Mouse (Mus musculus): ENCODE measurements around the gene Psmb5.

Psmb5 gene

DNA sequence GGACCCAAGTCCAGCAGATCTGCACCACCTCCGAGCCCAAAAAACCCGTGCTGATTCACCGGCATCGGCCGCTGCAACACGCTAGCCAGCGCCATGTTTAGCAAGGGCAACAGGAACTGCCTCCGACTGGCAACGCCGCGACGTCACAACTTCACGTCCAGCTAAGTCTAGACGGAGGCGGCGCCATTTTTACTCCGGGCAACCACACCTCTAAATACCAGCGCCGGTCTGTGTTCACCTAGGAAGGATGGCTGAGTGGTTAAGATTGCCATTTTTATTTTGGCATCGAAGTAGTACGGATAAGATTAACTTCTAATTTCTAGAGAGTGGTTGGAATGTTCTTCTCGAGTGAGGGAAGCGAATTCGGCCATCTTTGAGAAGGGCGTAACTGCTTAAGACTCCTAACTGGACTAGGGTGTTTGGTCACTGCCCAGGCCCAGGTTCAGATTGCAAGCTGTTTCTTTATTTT is at the start of gene Psmb5:
Psmb5 (minus strand) TSS at position 126 of the 469 bp plus-strand sequence.
- DNase-seq (ENCODE audit: extremely low spot score), result peak; percentile 91

DNA sequence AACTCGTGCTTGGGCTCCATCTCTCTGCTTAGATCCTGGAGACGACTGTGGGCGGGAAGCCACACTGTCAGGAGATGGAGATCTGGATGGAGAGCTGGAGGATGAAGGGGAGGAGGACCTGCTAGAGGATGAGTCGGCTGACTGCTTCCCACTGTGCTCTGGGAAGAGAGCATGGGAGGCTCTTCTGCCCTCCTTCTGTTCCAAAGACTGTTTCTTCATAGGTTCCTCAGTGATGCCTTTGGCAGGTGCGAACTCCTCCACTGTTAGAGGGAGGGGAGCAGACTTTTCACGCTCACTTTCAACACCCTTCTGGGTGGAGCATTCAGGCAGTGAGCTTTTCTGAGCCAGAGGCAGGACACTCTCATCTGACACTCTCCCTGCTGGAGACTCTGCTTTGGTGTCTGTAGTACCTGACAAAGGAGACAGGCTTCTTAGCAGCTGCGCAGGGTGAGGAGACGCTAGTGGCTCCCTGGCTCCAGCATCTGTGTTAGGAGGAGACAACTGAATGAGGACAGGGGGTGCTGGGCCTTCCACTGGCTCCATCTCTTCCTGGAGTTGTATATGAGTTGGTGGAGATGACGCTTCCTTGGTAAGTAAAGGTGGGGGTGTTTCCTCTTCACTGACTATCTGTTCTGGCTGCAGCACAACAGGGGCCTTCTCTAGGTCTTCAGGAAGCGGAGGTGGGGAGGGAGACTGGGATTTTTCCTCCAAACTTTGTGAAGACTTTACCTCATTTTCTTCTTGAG is 46.8 kb upstream of the Psmb5 start:
- DNase-seq (ENCODE audit: extremely low spot score), result no peak

DNA sequence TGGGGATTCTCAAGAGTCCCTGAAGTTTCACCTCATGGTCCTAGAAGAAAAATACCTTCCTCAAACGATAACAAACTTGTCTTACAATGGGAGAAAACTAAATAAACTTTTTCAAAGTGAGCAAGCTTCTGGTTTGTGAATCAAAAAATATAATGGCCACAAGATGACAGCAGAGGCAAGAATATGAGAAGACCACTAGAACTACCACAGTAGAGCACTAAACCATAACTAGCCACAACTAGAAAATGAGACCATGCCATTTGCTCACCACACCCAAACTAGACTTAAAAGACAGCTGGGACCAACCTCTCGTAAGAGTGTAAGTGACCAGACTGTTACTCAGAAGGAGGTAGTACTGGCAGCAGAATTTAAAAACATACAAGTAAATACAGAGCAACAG is 42.2 kb upstream of the Psmb5 start:
- no peak for DNase-seq (ENCODE audit: extremely low spot score)

DNA sequence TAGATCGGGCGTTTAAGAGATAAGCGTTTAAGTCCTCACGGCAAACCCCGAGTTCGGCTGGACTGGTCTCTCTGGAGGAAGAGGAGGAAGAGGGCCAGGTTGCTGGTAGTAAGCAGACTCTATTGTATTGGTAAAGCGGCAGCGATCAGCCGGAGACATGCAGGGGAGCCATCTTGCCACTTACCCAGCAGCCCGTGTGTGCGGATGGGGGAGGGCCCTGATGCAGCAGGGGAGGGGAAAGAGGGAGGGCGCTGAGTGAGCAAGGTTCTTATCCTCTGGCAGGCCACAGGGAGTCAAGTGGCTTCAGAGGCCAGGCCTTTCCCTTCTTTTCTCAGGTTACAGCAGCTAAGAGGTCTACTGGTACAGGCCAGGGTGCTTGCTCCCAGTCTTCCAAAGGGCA is 35.7 kb upstream of the Psmb5 start:
- peak; percentile 92 for DNase-seq (ENCODE audit: extremely low spot score)

DNA sequence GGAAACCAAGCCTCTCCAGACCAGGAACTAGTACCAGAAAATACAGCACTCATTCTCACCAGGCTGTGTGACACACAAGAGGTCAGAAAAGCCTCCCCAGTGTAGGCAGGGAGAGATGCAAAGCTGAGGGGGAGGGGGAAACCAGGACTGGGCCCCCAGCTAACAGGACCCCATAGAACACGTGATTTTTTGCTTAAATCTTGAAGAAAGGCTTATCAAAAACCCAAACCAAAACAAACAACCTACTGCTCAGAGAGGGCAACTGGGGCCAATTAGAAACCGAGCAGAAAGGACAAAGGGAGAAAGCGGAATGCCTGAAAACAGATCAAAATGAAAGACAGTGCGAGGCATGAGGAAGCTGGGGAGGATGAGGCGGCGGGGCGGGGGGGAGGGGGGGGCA is 35.0 kb upstream of the Psmb5 start:
- peak; percentile 38 for DNase-seq (ENCODE audit: extremely low spot score)

DNA sequence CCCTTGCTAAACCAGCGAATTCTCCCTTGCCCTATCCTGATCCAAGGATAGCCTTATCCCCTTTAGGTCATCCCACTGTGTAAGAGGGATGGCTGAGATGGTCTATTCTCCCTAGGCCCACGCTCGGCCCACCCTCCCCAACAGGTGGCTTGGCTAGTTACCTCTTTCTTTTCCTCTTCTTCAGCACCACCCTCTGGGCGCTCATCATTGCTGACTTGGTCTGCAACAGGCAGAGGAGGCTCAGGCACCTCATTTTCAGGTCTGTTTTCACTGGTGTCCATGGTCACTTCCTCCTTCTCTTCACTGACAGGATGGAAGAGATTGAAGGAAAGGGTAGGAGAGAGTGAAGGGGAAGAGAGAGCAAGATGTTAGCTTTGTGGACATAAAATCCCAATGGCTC is 33.7 kb upstream of the Psmb5 start:
- no peak for DNase-seq (ENCODE audit: extremely low spot score)

DNA sequence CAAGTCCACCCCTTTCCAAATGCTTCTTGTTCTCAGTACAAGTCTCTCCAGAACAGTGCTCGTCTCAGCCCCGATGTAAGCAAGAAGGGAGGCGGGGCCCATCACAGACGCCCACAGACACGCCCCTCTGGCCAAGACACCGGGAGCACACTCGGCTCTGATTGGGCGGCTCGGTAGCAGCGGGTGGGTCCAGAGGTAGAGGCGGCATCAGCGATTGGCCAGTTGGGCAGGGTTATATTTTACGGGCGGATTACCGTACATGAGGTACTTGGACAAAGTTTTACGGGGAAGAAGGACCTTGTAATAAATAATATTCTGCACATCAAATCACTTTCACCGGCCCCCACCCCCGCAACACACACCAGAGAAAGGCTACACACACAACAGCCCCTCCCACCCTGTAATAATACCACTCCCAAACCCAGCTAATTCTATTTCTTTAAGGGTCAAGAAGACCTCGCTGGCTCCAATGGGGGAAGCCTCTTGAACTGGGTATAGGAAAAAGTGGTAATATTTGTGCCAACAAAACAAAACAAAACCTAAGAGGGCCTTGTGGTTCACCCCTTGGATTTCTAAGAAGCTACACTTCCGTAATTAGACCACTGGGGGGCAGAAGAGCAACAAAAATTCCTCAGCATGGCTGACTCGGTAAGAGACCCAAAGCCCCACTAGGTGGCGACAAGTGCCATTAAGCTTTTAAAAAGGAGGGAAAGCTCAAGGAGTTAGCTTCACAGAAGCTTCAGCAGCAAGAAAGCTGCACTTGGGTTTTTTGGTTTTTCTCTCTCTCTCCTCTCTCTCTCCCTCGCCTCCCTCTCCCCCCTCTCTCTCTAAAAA is 33.0 kb upstream of the Psmb5 start:
- DNase-seq (ENCODE audit: extremely low spot score), result peak; percentile 88

DNA sequence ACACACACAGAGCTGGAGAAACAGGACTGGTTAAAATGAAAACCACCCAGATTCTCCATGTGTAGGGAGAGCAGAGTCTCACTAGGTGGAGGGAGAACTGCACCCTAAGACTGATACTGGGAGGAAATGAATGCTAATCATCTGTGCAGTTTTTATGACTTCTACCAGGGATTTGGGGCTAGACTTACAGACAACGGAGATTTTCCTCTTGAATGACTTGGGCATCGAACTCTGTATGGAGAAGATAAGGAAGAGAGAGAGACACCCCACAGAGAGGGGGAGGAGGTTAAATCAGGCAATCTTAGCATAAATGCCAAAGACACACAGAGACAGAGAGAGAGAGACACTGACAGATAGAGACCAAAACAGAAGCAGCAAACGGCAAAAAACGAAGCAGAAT is 30.1 kb upstream of the Psmb5 start:
- no peak for DNase-seq (ENCODE audit: extremely low spot score)

DNA sequence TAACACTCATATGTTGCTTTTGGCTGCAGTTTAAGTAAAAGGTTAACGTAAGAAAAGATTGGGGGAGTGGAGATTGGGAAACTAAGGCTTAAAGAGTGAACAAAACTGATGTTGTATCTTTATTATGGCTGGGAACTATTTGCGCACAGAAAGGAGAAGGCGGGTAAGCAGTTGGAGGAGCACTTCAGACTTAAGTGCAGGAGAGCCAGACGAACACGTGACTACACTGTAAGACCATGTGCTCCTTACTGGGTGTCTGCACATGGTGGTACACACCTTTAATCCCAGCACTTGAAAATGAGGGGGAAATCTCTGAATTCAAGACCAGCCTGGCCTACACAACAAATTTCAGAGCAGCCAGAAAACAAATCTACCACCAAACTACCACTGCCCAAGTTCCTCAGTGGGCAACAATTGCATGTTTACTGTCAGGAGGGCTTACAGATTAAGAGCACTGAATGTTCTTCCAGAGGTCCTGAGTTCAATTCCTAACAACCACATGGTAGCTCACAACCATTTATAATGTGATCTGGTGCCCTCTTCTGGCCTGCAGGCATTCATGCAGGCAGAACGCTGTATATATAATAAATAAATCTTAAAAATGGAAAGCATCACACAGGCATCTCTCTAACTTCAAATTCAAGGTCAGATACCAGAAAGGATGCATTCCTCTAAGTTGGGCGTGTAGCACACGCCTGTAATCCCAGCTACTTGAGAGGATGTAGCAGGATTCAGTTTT is 29.2 kb upstream of the Psmb5 start:
- DNase-seq (ENCODE audit: extremely low spot score), result no peak

DNA sequence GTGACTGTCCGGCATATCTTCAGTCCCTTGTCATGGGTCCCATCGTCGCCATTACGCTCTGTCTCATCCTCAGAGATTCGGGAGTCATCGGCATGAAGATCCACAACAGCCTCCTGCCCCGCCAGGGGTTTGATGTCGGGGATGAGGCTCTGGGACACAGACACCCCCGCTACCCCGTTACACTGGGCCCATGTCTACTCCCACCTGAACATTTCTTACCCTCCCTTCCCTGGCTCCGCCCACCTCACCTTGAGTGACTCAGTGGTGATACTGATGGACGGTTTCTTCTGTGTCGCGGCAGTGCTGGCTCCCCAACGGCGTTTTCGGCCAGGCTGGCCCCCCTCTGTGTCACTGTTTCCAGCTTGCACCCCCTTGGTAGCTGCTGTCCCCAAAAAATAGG is 28.6 kb upstream of the Psmb5 start:
- no peak for DNase-seq (ENCODE audit: extremely low spot score)

DNA sequence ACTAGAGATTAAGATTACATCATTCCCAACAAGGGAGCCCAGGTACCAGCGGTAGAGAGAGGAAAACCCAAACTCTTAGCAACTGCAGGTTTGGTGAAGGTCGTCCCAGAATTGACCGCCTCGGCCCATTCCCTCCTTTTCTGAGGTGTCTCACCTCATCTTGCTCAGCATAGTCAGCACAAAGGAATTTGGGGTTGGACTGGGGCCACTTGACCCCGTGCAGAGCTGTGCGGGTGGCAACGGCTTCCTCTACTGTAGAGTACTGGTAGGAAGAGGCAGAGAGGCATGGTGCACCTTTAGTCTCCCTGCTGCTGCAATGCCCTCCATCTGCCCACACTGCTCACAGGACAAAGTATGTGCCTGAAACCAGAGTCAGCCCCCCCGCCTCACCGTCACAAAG is 26.5 kb upstream of the Psmb5 start:
- DNase-seq (ENCODE audit: extremely low spot score), result no peak

DNA sequence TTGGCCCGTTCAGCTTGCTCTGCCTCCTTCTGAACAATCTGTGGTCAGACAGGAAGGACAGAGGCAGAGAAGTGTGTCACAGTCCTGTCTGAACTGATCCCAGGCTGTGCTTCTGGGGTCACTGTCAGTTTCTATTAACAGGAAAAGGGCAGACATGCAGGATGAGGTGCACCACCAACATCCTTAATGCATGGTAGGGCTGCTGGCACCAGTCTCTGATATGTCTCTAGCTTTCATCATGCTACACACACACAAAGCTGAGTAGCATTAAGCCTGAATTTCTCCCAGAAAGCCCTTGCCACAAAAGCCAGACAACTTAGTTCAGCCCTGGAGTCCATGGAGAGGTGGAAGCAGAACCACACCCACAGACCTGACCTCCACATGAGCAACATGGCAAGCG is 25.2 kb upstream of the Psmb5 start:
- no peak for DNase-seq (ENCODE audit: extremely low spot score)

DNA sequence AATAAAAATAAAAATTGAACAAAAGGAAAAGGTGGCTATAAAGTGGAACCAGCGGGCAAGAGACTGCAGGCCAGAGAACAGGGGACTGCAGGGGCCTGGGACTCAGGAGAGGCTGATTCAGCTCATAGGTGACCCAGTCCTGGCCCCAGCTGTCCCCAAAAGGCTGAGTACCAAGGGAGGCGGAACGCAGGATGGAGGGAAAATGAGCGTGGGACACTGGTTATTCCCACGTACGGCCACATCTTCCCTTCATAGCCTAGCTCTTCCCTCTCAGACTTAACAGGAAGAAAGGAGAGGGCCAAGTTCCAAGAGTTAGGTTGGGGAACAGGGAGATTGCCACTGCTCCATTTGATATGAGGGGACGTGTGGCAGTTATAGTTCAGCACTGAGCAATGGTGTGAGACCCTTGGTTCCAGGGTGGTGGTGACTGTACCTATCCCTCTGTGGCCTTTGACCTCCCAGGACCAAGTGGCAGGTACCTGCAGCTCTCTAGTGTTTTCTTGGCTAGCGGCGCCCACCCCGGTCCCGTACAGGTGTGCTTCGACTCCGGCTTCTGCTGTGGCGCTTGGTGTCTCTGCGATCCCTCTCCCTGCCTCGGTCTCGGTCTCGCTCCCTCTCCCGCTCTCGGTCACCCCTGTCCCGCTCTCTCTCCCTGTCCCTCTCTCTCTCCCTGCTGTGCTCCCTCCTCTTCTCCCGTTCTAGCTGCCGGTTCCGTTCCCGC is 24.6 kb upstream of the Psmb5 start:
- no peak for DNase-seq (ENCODE audit: extremely low spot score)

DNA sequence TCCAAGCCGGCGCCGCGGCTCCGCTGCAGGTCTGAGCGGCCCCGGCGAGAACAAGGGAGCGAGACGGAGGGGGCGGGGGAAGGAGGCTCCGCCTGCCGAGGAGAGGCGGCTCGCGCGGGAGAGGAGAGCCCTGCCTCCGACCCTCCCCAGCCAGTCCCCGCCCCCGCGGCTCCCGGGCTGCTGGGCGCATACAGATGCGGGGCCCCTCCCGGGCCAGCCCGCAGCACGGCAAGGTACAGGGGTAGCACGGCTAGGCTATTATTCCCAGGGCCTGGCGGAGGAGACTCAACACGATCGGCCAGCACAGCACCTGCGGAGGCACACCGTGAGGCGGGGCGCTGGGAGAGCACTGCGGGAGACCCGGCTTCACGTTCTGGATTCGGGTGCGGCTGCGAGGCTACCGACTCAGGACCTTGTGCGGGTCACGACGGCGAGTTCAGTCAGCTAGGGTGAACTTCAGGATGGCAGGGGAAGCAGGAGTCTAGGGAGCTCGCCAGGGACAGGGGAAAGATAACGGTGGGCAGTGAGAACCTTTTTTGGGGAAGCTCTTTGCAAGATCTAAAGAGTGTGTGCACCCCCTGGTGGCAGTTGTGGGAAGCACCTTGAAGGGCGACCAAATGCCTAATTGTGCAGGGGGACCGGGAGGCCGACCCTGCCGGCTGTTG is 23.6 kb upstream of the Psmb5 start, which contains the start of gene Cdh24:
Cdh24 (minus strand) TSS at position 60 of the 665 bp plus-strand sequence.
- DNase-seq (ENCODE audit: extremely low spot score), result peak; percentile 95

DNA sequence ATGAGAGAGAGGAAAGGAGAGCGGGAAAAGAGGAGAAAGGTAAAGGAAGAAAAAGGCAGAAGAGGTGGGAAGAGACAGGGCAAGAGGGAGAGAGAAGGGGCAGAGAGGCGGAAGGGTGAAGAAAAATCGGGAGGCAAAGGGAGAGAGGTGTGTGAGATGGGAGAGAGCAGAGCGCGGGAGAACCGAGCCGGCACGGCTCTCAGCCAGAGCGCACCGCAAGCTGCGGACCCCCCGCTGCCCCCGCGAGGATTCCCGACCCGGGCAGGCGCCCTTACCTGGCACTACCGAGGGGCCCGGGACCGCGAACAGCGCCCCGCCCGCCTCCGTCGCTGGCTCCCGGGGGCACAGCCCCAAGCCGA is 23.1 kb upstream of the Psmb5 start, which contains the start of gene Gm17606:
Gm17606 (plus strand) TSS at position 7 of the 359 bp plus-strand sequence.
- no peak for DNase-seq (ENCODE audit: extremely low spot score)

DNA sequence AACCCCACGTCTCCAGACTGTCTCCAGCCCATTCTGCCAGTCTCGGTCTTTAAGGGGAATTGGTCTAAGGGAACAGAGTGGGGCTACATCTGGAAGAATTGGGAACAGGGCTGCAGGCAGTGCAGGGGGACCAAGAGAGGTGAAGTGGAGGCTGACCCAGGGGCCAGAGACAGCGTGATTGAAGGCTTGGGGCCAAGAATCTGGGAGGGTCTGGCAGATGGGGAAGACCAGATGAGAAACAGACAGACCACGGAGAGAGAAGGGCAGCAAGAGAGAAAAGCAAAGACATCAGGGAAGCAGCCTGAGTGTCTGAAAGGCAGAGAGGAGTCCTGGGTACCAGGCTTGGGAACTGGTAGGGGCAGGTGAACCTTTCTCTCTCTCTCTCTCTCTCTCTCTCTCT is 22.3 kb upstream of the Psmb5 start:
- DNase-seq (ENCODE audit: extremely low spot score), result peak; percentile 30

DNA sequence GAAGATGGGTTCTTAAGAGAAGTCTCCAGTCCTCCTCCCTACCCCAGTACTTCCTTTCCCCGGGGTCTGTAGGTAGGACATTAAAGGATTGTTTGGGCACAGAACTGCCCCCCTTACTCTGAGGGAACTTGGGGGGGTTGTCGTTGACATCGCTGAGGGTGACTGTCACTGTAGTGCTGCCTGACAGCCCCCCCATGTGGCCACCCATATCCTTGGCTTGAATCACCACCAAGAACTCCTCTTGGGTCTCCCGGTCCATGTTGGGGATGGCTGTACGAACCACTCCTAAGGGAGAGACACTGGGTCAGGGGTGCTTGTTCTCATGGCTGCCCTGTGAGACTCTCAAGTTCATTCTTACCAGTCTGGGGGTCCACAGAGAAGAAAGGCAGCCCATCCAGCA is 20.4 kb upstream of the Psmb5 start:
- DNase-seq (ENCODE audit: extremely low spot score), result no peak

DNA sequence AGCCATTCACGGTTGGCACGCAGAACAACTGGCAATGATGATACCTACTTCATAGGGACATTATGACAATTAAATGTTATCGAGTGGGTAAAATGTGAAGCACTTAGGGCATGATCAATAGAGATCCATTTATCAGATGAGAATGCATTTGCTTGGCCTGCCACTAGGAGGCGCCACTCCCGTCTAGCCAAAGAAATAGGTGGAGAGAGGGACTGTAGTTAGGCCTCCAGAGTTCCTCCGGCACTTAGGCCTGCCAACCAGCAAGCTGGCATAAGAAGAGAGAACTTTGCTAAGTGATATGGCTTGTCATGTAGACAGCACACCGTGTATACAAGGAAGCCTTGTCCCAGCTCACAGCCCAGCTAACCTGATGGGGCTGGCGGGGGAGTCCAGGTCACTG is 19.1 kb upstream of the Psmb5 start:
- DNase-seq (ENCODE audit: extremely low spot score), result peak; percentile 60

DNA sequence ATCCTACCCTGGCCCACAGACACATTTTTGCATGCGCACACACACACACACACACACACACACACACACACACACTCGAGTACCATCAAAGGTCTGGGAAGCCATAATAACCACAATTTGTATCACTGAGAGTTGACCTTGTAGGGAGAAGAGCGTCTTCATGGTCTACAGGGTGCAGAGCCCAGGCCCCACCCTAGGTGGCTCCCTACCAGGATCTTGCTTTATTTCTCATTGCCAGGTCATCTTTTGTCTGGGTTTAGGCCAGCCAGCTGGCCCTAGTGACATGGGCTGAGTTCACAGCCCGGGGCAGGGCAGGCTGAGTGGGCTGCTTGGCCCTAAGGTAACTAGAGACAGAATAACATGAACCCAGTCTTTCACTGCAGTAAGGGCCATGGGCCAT is 16.4 kb upstream of the Psmb5 start:
- no peak for DNase-seq (ENCODE audit: extremely low spot score)

DNA sequence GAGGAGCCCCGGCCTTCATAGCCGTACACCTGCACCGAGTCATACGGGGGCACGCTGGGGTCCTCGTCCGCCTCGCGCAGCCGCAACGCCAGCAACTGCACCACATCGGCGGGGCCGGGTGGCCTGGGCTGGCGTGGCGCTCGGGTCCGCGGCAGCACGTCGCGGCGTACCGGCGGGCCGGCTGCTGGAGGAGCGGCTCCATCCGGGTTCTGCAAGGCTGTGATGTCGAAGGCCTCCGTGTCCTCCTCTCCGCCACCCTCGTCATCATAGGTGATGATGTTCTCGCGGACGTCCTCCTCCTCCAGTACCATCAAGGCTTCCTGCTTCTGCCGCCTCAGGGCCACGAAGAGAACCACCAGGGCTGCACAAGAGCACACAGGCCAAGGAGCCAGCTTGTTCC is 14.4 kb upstream of the Psmb5 start:
- no peak for DNase-seq (ENCODE audit: extremely low spot score)

DNA sequence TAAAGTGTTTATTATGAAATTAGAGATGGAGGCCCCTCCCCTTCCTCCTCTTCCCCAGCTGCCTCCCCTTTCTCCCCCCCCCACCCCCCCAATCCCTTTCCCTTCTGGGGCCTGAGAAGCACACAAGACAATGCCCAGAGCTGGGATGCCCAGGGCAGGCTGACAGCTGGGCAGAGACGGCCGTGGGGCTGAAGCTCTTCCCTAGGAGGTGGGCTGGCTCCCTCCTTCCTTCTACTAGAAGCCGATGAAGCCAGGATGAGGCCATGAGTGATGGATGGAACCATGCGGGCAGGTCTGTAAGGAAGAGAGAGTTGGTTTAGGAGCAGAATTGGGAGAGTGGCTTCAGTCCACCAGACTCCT is 13.4 kb upstream of the Psmb5 start:
- DNase-seq (ENCODE audit: extremely low spot score), result no peak
